Mouse (Mus musculus): ENCODE measurements at regions not wholly inside any gene's neighbourhood (a gene's known extent, or its start where the extent isn't known, plus 50 kb on each side); places are given as distances from the start of the nearest gene placed in this dataset.

DNA sequence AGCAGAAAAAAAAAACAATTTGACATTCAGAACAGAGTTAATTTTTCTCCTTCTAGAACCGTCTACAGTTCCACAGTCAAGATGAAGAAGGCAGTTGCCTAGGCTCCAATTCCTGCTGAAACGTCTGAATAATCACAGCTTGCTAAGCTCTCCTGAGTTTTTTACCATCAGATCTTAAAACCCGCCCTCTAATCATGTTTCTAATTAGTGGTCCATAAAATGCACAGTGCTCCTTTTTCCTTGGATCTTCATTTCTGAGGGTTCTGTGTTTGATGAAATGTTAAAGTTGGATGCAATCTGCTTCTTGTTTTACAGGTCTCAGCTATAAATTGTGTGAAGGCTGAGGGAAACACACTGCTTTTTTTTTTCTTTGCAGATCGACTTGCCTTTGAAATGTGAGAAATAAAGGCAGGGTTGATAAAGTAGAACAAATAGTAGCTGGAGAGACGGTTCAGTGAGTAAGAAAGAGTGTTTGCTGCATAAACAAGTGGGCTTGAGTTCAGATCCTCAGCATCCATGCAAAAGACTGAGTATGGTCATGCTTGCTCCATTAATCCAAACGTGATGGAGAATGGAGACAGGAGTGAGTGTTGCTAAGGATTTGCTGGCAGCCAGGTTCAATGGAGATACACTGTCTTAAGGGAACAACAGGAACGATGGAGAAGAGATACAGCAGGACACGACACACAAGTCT lies 499.3 kb downstream of the Nuf2 start:
- no peak for TF ChIP-seq CTCF (IDR thresholded peaks at IDR 0.05; ENCODE audit: extremely low read depth, insufficient read depth, low read length)
- TF ChIP-seq POLR2A (IDR thresholded peaks at IDR 0.05; ENCODE audit: extremely low read depth, insufficient read depth, low read length), result no peak
